Mouse (Mus musculus): ENCODE measurements around the gene Plagl2.

The Plagl2 gene

GRCm38 (mm10) chr2:153239021-153239859, 2.0 kb downstream of the Plagl2 start:
- no peak for DNase-seq

- DNase-seq: no peak
Measured at GRCm38 (mm10) chr2:153238406-153238805, 2.8 kb downstream of the Plagl2 start.

GRCm38 (mm10) chr2:153237891-153238290, 3.3 kb downstream of the Plagl2 start:
- DNase-seq: no peak

- no peak for DNase-seq
Measured at GRCm38 (mm10) chr2:153237193-153237592, 4.0 kb downstream of the Plagl2 start.

GRCm38 (mm10) chr2:153228523-153228922, 12.7 kb downstream of the Plagl2 start:
- DNase-seq: no peak

GRCm38 (mm10) chr2:153227959-153228358, 13.3 kb downstream of the Plagl2 start:
- DNase-seq: no peak

GRCm38 (mm10) chr2:153225595-153225953, 15.7 kb downstream of the Plagl2 start:
- no peak for DNase-seq

- DNase-seq: peak; percentile 65
Measured at GRCm38 (mm10) chr2:153224946-153225594, 16.2 kb downstream of the Plagl2 start, which contains the start of gene Tspyl3. TSS of gene Tspyl3 (minus strand) at chr2:153225441.

GRCm38 (mm10) chr2:153222566-153222965, 18.7 kb downstream of the Plagl2 start:
- DNase-seq: no peak

- DNase-seq: no peak
Measured at GRCm38 (mm10) chr2:153222130-153222529, 19.1 kb downstream of the Plagl2 start.

- no peak for DNase-seq
Measured at GRCm38 (mm10) chr2:153221620-153222019, 19.6 kb downstream of the Plagl2 start.

- DNase-seq: no peak
Measured at GRCm38 (mm10) chr2:153218516-153218915, 22.7 kb downstream of the Plagl2 start.

- no peak for DNase-seq
Measured at GRCm38 (mm10) chr2:153217826-153218340, 23.3 kb downstream of the Plagl2 start.

- no peak for DNase-seq
Measured at GRCm38 (mm10) chr2:153215421-153215820, 25.8 kb downstream of the Plagl2 start.

GRCm38 (mm10) chr2:153214771-153215259, 26.4 kb downstream of the Plagl2 start:
- no peak for DNase-seq

GRCm38 (mm10) chr2:153213351-153213750, 27.9 kb downstream of the Plagl2 start:
- DNase-seq: no peak

GRCm38 (mm10) chr2:153211451-153211850, 29.8 kb downstream of the Plagl2 start:
- DNase-seq: no peak

GRCm38 (mm10) chr2:153209286-153209685, 31.9 kb downstream of the Plagl2 start:
- peak; percentile 30 for DNase-seq

GRCm38 (mm10) chr2:153208149-153208548, 33.1 kb downstream of the Plagl2 start:
- no peak for DNase-seq

GRCm38 (mm10) chr2:153202766-153203165, 38.5 kb downstream of the Plagl2 start:
- DNase-seq: no peak

- DNase-seq: no peak
Measured at GRCm38 (mm10) chr2:153199114-153199513, 42.1 kb downstream of the Plagl2 start.

- DNase-seq: no peak
Measured at GRCm38 (mm10) chr2:153198485-153198884, 42.7 kb downstream of the Plagl2 start.

GRCm38 (mm10) chr2:153194255-153194654, 47.0 kb downstream of the Plagl2 start:
- DNase-seq: no peak

GRCm38 (mm10) chr2:153191242-153191641, 50.0 kb downstream of the Plagl2 start:
- no peak for DNase-seq
